Mouse (Mus musculus) retina, postnatal 1 day (tissue): ENCODE results near the gene Tmem41b.
A peak's percentile ranks its signal among the peaks of the same experiment; 100 is the strongest.

Experiments
- DNase-seq: peaks from one replicate; pipeline ENCODE4 v3.0.0-alpha.2; 2012

Tmem41b gene

DNA sequence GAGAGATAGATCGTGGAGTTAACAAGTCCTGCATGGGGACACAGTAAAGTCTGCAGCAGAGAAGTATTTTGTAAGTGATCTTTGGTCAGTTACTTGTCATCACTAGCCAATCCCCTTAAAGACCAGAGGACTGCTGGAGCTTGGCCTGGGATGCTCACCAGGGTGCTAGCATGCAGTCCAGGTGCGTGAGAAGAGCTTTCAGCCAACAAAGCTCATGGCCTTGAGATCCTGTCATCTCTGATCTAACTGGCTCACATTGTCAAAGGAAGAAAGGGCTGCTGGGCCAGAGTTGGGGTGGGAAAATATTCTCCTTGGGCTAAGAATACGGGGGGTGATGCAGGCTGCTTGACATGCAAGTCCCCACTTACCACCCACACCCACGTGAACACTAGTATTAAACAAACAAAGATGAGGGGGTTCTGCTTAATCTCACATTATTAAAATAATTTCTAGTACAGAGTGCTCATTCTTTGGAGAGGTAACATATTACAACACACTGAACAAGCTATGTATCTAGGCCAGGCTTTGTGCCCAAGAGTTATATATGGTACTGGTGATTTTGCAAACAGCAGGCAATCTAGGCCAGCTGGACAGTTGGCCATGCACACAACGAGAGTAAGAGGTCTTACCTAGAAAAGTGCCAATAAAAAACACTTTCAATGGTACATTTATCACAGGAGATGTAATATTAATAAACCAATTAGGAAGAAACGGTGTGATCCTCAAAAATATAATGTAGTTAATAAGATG lies 10.6 kb downstream of the Tmem41b start:
- DNase-seq: no peak

DNA sequence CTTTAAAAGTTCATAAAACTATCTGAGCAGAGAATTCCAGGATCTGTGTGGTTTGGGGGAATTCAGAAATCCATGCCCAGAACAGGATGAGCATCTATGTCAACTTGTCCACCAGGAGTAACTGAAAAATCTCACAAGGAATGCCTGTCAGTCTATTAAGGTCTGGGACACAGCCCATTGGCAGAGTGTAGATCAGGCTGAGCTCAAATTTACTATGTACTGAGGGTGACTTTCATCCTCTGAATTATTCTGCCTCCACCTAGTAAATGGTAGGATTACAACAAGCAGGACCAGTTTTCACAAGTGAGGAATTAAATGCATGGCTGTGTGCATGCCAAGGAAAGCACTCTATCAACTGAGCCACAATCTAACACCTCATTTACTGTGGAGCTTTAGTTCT lies 17.2 kb downstream of the Tmem41b start:
- no peak for DNase-seq

DNA sequence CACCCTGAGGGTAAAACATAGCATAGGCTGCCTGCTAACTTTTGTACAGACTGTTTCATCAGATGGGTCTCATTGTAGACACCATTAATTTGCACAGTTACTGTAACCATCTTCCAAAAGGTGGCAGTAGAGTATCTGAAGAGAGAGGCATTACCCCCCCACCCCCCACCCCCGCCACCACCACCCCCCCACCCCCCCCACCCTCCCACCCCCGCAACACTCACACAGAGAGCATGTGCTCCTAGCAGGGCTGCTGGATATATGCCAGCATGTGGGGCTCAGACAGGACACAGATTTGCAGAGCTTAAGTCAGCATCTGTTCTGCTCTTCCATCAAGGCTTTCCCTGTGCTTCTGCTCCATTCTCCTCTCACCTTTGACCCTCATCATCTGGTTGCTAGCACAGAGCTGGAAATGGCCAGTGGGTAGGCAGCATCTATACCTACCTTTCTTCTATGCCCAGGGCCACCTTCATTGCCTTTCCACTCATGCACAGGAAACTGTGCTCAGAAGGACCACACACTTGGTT lies 17.7 kb downstream of the Tmem41b start:
- peak; percentile 96 for DNase-seq

DNA sequence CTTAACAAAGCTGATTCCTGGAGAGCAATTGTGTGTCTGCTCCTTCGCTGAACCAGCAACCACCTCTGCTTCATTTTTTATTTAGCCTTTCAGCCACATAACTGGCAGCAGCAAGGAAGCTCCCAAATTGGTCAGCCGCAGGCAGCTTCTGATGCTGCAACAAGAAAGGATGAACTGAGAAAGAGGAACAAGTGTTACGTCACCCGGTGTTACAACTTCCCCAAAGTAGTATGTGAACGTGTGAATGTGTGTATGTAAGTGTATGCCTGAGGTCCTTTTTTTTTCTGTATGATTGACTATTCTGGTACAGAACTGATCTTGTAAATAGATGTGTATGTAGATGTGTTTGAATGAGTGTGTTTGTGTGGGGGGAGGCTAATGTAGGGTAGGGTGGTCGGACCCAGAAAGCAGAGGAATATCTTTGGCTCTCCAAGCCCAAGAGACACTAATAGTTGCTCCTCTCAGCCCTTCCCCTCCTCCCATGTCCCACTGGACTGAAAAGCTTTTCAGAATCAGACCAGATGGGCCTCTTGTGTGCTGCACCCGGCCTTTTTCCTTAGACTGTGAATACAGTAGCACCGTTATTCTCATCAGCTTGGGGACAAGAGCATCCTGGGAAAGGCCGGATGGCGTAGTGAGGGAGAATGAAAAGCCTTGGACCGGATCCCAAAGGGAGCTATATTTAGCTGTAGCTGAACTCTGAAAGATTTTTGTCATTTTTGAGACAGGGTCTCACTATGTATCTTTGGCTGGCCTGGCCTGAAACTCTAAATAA lies 18.7 kb downstream of the Tmem41b start:
- peak; percentile 59 for DNase-seq

DNA sequence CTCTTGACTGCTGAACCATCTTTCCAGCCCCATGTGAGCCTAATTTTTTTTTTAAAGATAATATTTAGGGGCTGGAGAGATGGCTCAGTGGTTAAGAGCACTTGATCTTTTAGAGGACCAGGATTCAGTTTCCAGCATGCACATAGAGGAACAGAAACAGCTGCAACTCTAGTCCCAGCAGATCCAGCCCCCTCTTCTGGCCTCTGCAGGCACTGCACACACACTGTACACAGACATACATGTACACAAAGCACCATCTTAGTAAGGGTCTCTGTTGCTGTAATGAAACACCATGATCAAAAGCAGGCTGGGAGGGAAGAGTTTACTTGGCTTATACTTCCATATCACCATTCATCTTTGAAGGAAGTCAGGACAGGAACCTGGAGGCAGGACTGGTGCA lies 21.1 kb downstream of the Tmem41b start:
- DNase-seq: no peak

DNA sequence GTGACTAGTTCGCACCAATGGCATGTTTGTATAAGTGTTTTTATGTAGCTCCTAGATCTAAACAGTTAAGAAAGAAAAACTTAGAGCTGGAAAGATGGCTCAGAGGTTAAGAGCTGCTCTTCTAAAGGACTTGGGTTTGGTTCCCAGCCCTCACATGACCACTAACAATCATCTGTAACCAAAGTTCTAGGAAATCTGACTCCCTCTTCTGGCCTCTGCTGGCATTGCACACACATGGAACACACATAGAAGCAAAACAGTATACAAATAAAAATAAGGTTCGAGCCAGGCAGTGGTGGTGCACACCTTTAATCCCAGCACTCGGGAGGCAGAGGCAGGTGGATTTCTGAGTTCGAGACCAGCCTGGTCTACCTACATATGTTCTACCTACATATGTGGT lies 23.0 kb downstream of the Tmem41b start:
- no peak for DNase-seq

DNA sequence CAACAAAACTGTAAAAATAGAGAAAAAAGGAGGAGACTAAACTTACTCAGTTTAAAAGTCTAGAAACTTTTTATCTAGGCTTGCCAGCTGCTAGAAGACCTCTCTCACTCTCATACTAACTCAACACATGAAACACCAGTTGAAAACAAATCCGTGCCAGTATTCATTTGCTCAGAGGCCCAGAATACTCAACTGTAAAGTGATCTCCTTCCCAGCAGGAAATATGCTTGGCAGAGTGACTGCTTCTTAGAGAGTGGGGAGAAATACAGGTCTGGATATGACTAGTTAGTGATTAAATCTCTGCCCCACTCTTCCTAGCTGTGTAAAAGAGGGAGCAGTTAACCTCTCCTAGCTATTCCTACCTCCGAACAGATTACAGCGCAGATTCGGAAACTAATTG lies 24.1 kb downstream of the Tmem41b start:
- DNase-seq: no peak

DNA sequence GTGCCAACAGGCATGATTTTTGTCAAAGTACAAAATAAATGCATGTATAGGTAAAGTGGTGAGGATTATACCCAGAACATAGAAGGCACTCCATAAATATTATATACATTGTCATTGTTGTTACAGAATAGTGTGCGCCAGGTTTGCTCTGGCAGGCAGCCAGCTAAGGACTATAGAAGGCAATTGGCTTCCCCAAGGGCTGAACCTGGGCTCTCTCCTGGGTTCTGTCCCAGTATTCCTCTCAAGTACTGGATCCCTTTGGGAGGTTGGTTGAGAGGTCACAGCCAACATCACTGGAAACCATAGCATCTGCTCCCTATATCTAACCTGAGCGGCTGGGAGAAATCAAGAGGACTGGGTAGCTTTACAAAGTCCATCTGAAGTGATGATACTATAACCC lies 25.2 kb downstream of the Tmem41b start:
- DNase-seq: no peak

DNA sequence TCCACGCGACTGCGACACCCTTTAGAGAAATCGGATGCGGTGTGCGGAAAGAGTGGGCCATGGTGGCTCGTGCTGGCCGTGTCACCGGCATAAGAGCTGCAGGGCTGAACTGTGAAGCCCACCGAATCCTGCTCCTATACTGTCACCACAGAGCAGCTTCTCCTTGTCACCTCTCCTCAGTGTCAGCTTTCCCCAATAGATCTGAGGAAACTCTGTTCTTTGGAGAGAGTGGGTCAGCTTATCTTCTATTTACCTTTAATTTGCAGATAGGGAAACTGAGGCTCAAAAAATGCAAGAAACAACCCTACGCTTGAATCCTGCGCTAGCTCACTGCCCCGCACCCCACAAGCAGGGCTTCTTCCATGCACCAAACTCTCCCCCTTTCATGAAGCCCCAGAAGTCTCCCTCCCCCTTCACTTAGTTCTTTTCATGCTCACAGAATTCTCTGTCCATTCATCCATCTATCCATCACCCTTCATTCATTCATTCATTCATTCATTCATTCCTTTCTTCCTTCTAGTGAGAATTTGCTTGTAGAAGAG lies 26.0 kb downstream of the Tmem41b start:
- DNase-seq: no peak

DNA sequence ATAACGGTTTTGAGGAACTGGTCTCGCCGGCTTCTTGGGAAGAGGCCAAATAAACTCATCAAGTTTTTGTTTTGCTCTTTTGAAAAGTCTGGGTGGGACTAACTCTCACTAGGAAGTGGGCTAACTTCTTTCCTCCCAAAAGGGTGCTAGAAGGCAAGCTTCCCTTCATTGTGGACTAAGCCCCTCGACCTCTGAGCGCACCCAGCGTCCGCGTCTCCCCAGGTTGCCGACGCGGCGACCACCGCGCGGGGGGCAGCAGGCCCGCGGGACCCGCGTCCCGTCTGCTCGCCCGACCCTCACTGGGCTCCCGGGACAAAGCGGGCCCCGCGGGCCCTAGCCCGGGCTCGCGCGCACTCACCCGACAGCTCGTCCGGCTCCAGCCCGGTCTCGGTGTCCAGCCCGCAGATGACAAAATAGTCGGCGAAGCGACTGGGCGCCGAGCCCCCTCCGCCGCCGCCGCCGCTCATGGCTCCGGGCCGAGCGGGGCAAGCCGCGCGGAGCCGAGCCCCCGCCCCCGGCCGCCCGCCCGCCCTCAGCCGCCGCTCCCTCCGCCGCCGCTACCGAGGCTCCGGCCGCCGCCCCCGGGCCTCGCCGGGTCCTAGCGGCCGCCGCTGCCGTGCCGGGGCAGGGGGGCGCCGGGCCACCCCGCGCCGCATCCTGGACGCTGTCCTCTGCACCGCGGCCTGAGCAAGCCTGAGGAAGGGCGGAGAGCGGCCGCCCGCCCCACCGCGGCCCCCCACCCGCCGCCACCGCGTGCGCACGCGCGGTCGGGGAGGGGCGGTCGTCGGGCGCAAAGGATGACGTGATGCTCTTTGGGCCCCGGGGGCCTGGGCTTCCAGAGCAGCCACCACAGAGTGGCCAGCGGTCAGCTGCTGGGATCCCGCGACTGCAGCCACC lies 26.8 kb downstream of the Tmem41b start, which contains the start of gene Dennd5a:
TSS of gene Dennd5a (minus strand) at position 755 of the 897 bp plus-strand sequence.
- DNase-seq: peak; percentile 94

DNA sequence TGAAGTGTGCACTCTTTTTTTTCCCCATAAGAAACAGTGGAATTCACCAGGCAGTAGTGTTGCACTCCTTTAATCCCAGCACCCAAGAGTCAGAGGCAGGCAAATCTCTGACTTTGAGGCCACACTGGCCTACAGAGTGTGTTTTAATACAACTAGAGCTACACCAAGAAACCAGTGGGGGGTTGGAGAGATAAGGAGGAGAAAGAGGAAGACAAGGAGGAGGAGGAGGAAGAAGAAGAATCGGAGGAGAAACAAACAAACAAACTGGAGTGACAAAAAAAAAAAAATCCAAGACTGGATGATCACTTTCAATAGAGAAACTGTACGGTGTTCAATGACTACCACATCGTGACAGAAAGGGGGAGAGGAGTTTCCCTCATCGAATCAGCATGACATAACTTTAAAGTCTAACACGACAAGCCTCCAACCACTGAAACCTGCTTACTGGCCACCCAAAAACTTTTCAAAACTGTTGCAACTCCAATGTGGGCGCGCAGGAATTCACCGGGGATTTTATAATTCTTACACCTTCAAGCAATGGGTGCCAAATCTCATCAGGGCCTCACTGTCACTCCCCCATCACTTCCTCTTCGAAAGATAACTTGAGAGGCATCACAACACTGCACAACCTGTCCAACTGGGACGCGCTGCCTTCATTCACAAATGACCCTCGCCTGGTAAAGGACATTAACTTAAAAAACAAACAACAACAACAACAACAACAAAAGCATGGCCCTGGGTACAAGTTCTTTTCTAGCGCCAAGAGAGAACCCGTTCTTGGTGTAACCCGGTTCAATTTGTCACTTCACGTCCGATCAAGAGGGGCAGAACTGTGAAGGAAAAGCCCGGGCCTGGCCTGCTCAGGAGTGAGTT lies 27.6 kb downstream of the Tmem41b start:
- DNase-seq: no peak

DNA sequence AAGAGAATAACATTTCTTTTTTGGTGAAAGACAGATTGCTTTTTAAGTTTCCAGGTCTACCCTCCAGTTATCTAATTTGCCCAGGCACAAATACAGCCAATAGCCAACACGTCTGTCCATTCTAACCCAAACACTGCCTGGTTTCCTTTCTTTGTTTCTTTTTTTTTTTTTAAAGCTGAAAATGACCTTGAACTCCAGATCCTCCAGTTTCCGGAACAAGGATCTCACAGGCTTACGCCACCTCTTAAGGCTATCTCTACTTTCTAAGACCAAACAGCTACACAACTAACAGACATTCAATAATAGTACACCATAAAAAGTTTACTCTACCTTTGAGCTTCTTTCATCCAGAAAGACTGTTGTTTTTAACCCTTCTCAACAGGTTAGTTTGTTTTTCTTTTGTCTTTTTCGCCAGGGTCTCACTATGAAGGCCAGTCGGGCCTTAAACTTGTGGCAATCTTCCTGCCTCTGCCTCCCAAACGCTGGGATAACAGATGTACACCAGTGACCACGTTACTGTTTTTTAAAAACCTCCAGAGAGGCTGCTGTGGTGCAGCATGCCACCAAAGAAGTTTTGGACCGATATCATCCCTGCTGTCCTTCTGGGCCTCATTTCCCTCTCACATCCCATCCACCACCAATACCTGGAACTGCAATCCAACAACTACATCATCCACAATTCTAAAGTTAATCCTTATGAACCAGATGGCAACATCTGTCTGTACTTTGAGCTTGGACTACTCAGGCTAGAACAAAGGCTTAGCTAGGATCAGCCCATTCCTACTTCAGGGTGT lies 28.5 kb downstream of the Tmem41b start:
- no peak for DNase-seq

DNA sequence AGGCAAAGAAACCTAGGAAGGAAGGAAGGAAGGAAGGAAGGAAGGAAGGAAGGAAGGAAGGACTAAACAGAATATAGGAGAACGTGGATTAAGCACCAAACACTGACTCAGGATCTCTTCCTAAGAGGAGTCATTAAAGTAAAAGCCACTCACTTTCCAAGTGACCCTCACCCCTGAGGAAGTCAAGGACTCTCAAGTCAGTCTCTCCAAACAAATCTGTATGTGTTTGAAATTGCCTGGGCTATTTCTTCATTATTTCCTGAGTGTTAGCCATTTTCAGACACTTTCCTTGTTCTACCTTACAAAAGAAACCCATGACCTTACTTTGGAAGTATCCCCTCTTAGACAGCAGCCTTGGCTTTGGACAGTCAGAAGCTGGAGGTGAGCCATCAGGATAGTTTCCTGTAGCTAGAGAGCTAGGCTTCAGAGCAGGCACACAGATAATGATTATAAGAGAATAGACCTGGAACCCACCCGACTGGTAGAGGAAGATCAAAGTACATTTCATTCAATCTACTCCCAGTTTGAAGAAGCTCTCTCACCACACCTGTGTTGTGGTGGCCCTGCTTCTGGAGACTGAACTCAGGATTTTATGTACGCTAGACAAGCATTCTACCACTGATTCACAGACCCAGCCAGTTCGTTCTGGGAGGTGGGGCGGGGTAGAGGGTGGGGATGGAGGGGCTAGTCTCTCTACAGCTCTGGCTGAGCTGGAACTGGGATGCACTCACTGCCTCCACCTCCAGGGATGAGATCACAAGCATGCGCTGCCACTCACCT lies 31.9 kb downstream of the Tmem41b start:
- no peak for DNase-seq

DNA sequence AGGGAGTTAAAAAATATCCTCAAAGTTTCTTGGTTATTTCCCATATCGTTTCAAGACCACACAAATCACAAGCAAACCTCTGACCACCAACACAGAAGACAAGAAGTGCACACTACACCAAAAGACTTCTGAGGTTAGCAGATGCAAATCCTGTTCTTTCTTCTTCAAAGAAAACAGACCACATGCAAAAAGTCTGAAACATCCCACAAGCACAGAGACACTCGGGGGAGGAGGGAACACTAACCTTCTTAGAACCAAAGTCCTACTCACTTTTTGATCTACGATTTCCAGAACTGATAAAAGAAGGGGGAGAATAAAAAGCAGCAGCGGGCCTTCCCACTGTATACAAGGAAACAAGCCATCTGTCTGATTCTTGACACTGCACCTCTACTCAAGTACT lies 35.4 kb downstream of the Tmem41b start:
- DNase-seq: no peak

DNA sequence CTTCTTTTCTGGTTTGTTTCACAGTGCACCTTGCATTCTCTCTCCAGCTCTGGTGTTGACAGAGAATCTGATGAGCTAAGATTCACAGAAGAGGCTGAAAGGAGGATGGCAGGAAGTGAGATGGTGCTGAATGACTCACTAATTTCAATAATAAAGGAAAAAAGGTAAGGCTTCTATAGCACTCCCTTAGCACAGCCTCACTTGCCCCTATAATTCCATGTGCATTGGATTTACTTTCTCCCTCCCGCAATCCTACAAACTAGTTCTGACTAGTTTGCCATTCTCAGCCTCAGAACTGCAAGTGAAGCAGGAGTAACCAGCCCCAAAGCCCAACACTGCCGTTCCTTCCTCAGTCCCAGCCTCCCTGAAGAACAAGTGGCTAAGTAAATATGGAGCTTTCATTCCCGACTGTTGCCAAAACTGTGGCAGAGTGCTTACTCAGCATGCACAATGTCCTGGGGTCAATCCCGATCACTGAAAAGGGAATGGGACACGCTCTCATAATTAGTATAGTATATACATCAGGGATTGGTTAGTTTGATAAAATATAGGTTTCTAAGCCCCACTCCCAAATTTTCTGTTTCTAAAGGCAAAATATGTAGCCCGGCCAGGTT lies 42.2 kb downstream of the Tmem41b start:
- no peak for DNase-seq

DNA sequence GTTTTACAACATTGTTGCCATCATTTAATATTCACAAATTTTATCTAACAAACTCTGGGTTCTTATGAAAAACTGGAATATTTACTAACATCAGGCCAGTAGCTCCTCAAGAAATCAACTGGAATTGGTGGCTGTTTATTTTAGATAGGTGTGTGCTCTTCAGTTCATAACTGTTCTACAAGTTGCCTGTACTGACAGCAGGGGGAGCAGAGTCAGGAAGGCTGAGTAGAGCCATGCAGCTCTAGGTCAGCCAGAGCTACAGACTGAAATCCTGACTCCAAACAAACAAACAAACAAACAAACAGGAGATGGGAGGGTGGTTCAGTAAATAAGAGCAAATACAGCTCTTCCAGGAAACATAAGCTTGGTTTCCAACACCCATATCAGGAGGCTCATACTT lies 57.1 kb downstream of the Tmem41b start:
- no peak for DNase-seq

DNA sequence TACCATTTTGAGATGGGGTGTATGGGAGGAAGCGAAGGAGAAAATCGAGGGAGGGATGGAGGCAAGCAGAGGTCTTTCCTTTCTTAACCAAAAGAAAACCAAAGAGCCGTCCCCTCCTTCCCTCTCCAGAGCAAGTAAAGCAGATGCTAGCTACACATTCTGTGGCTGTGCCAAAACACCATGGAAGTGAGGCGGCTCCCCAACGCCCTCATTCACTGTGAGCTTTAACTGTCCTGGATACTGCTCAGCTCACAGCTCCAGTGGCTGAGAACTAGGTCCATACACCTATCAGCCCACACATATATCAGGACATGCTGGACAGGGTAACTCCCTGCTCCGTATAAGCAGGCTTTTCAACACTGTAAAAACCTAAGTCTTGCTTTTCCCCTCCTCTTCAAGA lies 58.4 kb downstream of the Tmem41b start:
- DNase-seq: no peak

DNA sequence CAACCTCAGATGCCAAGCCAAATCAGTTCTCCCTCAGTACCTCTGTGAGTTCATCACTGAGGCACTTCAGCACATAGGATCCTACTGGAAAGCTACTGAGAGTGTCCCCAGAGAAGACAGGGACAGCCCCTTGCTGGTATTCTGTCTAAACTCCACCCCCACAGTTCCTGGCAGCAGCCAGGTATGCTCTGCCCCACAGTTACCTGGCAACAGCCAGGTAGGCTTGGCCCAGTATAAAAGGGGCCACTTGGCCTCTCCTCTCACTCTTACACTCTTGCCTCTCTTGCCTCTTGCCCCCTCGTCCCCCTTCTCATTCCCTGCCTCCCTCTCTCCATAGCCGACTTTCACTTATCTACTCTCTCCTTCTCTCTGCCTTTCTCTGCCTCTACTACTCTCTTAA lies 61.8 kb downstream of the Tmem41b start:
- no peak for DNase-seq

DNA sequence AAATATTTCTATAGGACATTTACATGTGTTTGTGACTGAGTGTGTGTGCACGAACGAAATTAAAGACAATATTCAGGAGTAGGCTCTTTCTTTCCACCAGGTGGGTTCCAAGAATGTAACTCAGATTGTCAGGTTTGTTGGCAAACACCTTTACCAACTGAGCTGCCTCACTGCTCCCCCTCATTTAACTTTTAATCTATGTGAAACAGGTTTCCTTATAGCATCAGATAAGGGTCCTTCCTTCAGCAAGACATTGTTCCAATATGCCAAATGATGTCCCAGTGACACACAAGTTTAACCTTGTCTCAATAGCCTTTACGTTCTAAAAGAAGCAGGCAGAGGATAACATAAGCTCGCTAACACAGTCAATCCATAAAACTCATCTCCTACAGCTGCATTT lies 63.8 kb downstream of the Tmem41b start:
- no peak for DNase-seq
